Mouse (Mus musculus) G1E (cell line): Measurements from ENCODE around the gene Anapc7. TPM values are rescaled to one million over a fixed set of nuclear protein-coding genes. Genes with fewer than 3 reads are reported as not detected.

ENCODE experiments used
- ATAC-seq: 2 replicates; pipeline ENCODE4 v1.8.0; 2016; ENCODE audit warnings: mild to moderate bottlenecking; ENCODE audit not compliant: insufficient number of reproducible peaks, poor library complexity, low FRiP score, severe bottlenecking; ENCODE audit errors: extremely low read depth
- DNase-seq: peaks from one replicate; pipeline ENCODE4 v3.0.0; 2012; ENCODE audit warnings: low spot score
- H3K27me3 ChIP-seq: 2 replicates; pipeline ENCODE4 v1.6.1; 2012; ENCODE audit warnings: mild to moderate bottlenecking, low read length, inconsistent platforms; ENCODE audit not compliant: insufficient read depth
- H3K36me3 ChIP-seq: replicated peaks from 2 replicates; pipeline ENCODE3; 2012; ENCODE audit warnings: mild to moderate bottlenecking, inconsistent platforms
- H3K4me1 ChIP-seq: 2 replicates; pipeline ENCODE4 v1.6.1; 2012; ENCODE audit warnings: low read depth, low read length, inconsistent platforms, mixed read lengths; ENCODE audit not compliant: insufficient read depth
- H3K4me3 ChIP-seq: 2 replicates; pipeline ENCODE4 v1.5.1; 2012; ENCODE audit warnings: low read depth, mild to moderate bottlenecking, inconsistent platforms, low read length, moderate library complexity, mixed read lengths
- H3K9me3 ChIP-seq: replicated peaks from 2 replicates; pipeline ENCODE4 v1.6.1; 2012; ENCODE audit warnings: inconsistent platforms
- CTCF ChIP-seq: IDR thresholded peaks from 2 replicates; pipeline ENCODE4 v1.5.1; 2012; ENCODE audit warnings: low read depth, low read length, inconsistent platforms, mixed read lengths
- GATA1 ChIP-seq: IDR thresholded peaks from 2 replicates; pipeline ENCODE4 v1.6.1; 2012; ENCODE audit warnings: borderline replicate concordance, low read length, inconsistent platforms, mixed read lengths
- GATA2 ChIP-seq: IDR thresholded peaks from 2 replicates; pipeline ENCODE4 v1.6.1; 2012; ENCODE audit warnings: low read depth, low read length, inconsistent platforms, borderline replicate concordance
- POLR2AphosphoS5 ChIP-seq: IDR thresholded peaks from 2 replicates; pipeline ENCODE4 v1.6.1; 2012; ENCODE audit warnings: low read depth, low read length, inconsistent platforms; ENCODE audit not compliant: insufficient replicate concordance
- TAL1 ChIP-seq: conservative IDR thresholded peaks from 2 replicates; pipeline ENCODE4 v1.6.1; 2012; ENCODE audit warnings: low read depth, low read length, inconsistent platforms, mixed read lengths
- polyA plus RNA-seq: library from polyadenylated mRNA; stranded (reverse); fragments of >175 nt; gene quantifications from 2 replicates; pipeline ENCODE4 v1.2.3, GENCODE M21; 2012
- total RNA-seq, 2 experiments: library from RNA; stranded (forward) in 1 of 2; stranded (reverse) in 1 of 2; fragments of 200-1000 nt in 1 of 2; fragments of >200 nt in 1 of 2; fragmentation: Nextera tagmentation in 1 of 2; gene quantifications; 2 replicates each; pipeline ENCODE4 v1.2.3; 2014 to 2017

Anapc7 gene
- total and polyA plus RNA-seq, 3 experiments = 21.8 to 26.1 (median 24.5) TPM

- Histone ChIP-seq H3K9me3 (no peaks in the 10 kb centered on the region), H3K27me3 (no peaks in the 10 kb centered on the region), H3K4me3 (no peak overlapping the region), H3K4me1 (peaks cover 3% of the 10 kb centered on the region; the same call in 1 of the 2 replicates), H3K36me3 (peaks cover 92% of the 10 kb centered on the region)
- DNase-seq = no peak
- TF ChIP-seq POLR2AphosphoS5 = no peak
- no peak for TF ChIP-seq GATA2
- TF ChIP-seq TAL1 = no peak
- no peak for TF ChIP-seq GATA1
- TF ChIP-seq CTCF = no peak
- no peak for ATAC-seq
Measured at GRCm38 (mm10) chr5:122445051-122445610, 23.6 kb downstream of the Anapc7 start.

GRCm38 (mm10) chr5:122447857-122448256 is 26.4 kb downstream of the Anapc7 start:
- Histone ChIP-seq H3K4me3 (no peak overlapping the region), H3K36me3 (peaks cover 86% of the 10 kb centered on the region), H3K9me3 (no peaks in the 10 kb centered on the region), H3K4me1 (peaks cover 3% of the 10 kb centered on the region; the same call in 1 of the 2 replicates), H3K27me3 (no peaks in the 10 kb centered on the region)
- TF ChIP-seq GATA2 = no peak
- TF ChIP-seq CTCF = no peak
- no peak for TF ChIP-seq POLR2AphosphoS5
- TF ChIP-seq GATA1 = no peak
- no peak for TF ChIP-seq TAL1
- no peak for ATAC-seq
- no peak for DNase-seq

- ATAC-seq = no peak
- Histone ChIP-seq H3K4me3 (no peak overlapping the region), H3K36me3 (peaks cover 86% of the 10 kb centered on the region), H3K27me3 (no peaks in the 10 kb centered on the region), H3K9me3 (no peaks in the 10 kb centered on the region), H3K4me1 (peaks cover 3% of the 10 kb centered on the region; the same call in 1 of the 2 replicates)
- TF ChIP-seq CTCF (no peak), GATA2 (no peak), GATA1 (no peak), TAL1 (no peak), POLR2AphosphoS5 (no peak; the same call in 1 of the 2 replicates)
- no peak for DNase-seq
Measured at GRCm38 (mm10) chr5:122448869-122449268, 27.4 kb downstream of the Anapc7 start.

- Histone ChIP-seq H3K9me3 (no peaks in the 10 kb centered on the region), H3K4me1 (peaks cover 3% of the 10 kb centered on the region; the same call in 1 of the 2 replicates), H3K27me3 (no peaks in the 10 kb centered on the region), H3K4me3 (no peak overlapping the region), H3K36me3 (peaks cover 86% of the 10 kb centered on the region)
- no peak for ATAC-seq
- TF ChIP-seq POLR2AphosphoS5 = no peak
- DNase-seq = no peak
Measured at GRCm38 (mm10) chr5:122449946-122450345, 28.5 kb downstream of the Anapc7 start.

GRCm38 (mm10) chr5:122450913-122451317 is 29.4 kb downstream of the Anapc7 start:
- no peak for ATAC-seq
- Histone ChIP-seq H3K27me3 (no peaks in the 10 kb centered on the region), H3K4me3 (no peak overlapping the region)

GRCm38 (mm10) chr5:122451324-122451723 is 29.8 kb downstream of the Anapc7 start:
- no peak overlapping the region for H3K4me3 ChIP-seq
- H3K9me3 ChIP-seq = no peaks in the 10 kb centered on the region
- peaks cover 86% of the 10 kb centered on the region for H3K36me3 ChIP-seq
- no peak for DNase-seq
- H3K27me3 ChIP-seq = no peaks in the 10 kb centered on the region
- H3K4me1 ChIP-seq = no peaks in the 10 kb centered on the region
- no peak for ATAC-seq
- TF ChIP-seq TAL1 (no peak), GATA2 (no peak), CTCF (no peak), POLR2AphosphoS5 (no peak), GATA1 (no peak)

More at GRCm38 (mm10) chr5:122450913-122451317, 29.4 kb downstream of the Anapc7 start:
- TF ChIP-seq POLR2AphosphoS5 (0 out of 2 replicates have a peak, but pooled peaks have one; percentile 18), CTCF (no peak)
- Histone ChIP-seq H3K9me3 (no peaks in the 10 kb centered on the region), H3K4me1 (no peaks in the 10 kb centered on the region; the same call in 1 of the 2 replicates), H3K36me3 (peaks cover 86% of the 10 kb centered on the region)
- DNase-seq = no peak

- Histone ChIP-seq H3K27me3 (no peaks in the 10 kb centered on the region), H3K4me1 (no peaks in the 10 kb centered on the region), H3K9me3 (no peaks in the 10 kb centered on the region), H3K4me3 (no peak overlapping the region), H3K36me3 (peaks cover 86% of the 10 kb centered on the region)
- ATAC-seq = no peak
- TF ChIP-seq TAL1 (no peak), POLR2AphosphoS5 (0 out of 2 replicates have a peak, but pooled peaks have one; percentile 23)
- no peak for DNase-seq
Measured at GRCm38 (mm10) chr5:122452194-122452593, 30.7 kb downstream of the Anapc7 start.
